Mouse (Mus musculus) thymus, adult 2 months (tissue): ENCODE results near the gene Vps18.

Source experiments
- CTCF ChIP-seq: fragments of 200-500 bp; IDR thresholded peaks from 2 replicates; pipeline ENCODE4 v1.5.1; 2012; ENCODE audit warnings: mild to moderate bottlenecking, control low read depth, low read length, moderate library complexity, borderline replicate concordance; ENCODE audit not compliant: control insufficient read depth, poor library complexity, insufficient read depth; ENCODE audit errors: extremely low read depth
- POLR2A ChIP-seq: fragments of 200-500 bp; IDR thresholded peaks from 2 replicates; pipeline ENCODE4 v1.6.1; 2012; ENCODE audit warnings: mild to moderate bottlenecking, low read length, control low read depth, moderate library complexity; ENCODE audit not compliant: control insufficient read depth, poor library complexity, insufficient read depth; ENCODE audit errors: extremely low read depth

- TF ChIP-seq CTCF = no peak
- TF ChIP-seq POLR2A = no peak
These were observed 47.0 kb downstream of the Vps18 start for GRCm38 (mm10) chr2:119335535-119335934.
